12 mouse cellular contexts compared by ENCODE assay signal in the genomic region with DNA sequence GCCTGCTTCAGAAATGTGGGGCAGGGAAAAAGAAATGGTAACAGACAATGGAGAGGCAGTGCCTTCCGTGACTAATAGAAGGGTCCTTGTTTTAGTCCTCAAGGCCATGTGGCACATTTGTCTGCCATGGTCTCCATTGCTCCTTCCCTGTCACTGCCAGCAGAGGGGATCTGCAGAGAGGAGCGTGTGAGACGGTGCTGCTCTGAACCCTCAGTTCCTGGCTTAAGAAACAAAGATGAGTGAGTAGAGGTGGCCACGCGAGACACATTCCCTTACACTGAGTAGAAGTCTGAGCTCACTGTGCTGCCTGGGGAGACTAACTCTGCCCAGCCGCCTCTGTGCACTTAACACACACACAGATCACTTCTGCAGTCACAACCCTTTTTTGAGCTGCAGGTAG.
DNase-seq lines count a peak whose midpoint lies in the region; ATAC-seq lines count a peak whose summit lies in the region.
"Had no signal": no experiment of that assay in that cellular context is flagged by ENCODE, and none has a peak within 500 bp of the region (broad histone marks: within the 10 kb centered on the region; RNA-seq: fewer than 3 reads in every experiment).

No protein-coding gene starts in this region.

- H3K4me1 ChIP-seq in midbrain, embryonic 10.5 days, result peaks cover 29% of the 10 kb centered on the region
- H3K4me1 ChIP-seq in midbrain, embryonic 11.5 days (ENCODE audit: control insufficient read depth, insufficient read depth, low read length), result peaks cover 2% of the 10 kb centered on the region
- peaks cover 26% of the 10 kb centered on the region for H3K4me1 ChIP-seq in hindbrain, embryonic 13.5 days (replicated peaks)
- peaks cover 18% of the 10 kb centered on the region for H3K4me1 ChIP-seq in midbrain, embryonic 16.5 days (ENCODE audit: control insufficient read depth, insufficient read depth, low read length)

- H3K9me3 ChIP-seq in midbrain, embryonic 10.5 days (replicated peaks), result peaks cover 7% of the 10 kb centered on the region
- no peaks in the 10 kb centered on the region; the same call in 1 of the 2 replicates for H3K9me3 ChIP-seq in midbrain, embryonic 11.5 days (ENCODE audit: control insufficient read depth, low read length)
- H3K9me3 ChIP-seq in hindbrain, embryonic 13.5 days, result no peaks in the 10 kb centered on the region
- H3K9me3 ChIP-seq in midbrain, embryonic 16.5 days (replicated peaks; ENCODE audit: control insufficient read depth, low read length, poor library complexity, severe bottlenecking), result no peaks in the 10 kb centered on the region
- H3K9me3 ChIP-seq: embryonic facial prominence, embryonic 13.5 days had no signal

- H3K4me3 ChIP-seq in midbrain, embryonic 10.5 days, result no peak overlapping the region
- H3K4me3 ChIP-seq in midbrain, embryonic 11.5 days (ENCODE audit: low read depth, low read length), result no peak overlapping the region
- no peak overlapping the region for H3K4me3 ChIP-seq in hindbrain, embryonic 13.5 days
- no peak overlapping the region for H3K4me3 ChIP-seq in midbrain, embryonic 16.5 days (ENCODE audit: low read depth, low read length)
- H3K4me3 ChIP-seq: embryonic facial prominence, embryonic 13.5 days had no signal

- H3K27me3 ChIP-seq in midbrain, embryonic 10.5 days (ENCODE audit: low read depth, poor library complexity, severe bottlenecking), result no peaks in the 10 kb centered on the region
- H3K27me3 ChIP-seq in midbrain, embryonic 11.5 days (ENCODE audit: control insufficient read depth, insufficient read depth, low read length), result no peaks in the 10 kb centered on the region
- no peaks in the 10 kb centered on the region for H3K27me3 ChIP-seq in hindbrain, embryonic 13.5 days
- no peaks in the 10 kb centered on the region for H3K27me3 ChIP-seq in midbrain, embryonic 16.5 days (ENCODE audit: control insufficient read depth, insufficient read depth, low read depth, low read length)
- H3K27me3 ChIP-seq: embryonic facial prominence, embryonic 13.5 days had no signal

- ATAC-seq in cerebellum, adult (ENCODE audit: insufficient number of reproducible peaks, low FRiP score, low TSS enrichment), result no peak
- no peak for ATAC-seq in midbrain, embryonic 11.5 days (ENCODE audit: low FRiP score)
- ATAC-seq in hindbrain, embryonic 13.5 days (ENCODE audit: low FRiP score), result no peak
- ATAC-seq in midbrain, embryonic 16.5 days, result peak; percentile 26; the same call in 1 of the 2 replicates

- peaks cover 18% of the 10 kb centered on the region for H3K36me3 ChIP-seq in midbrain, embryonic 10.5 days
- peaks cover 2% of the 10 kb centered on the region; the same call in 1 of the 2 replicates for H3K36me3 ChIP-seq in midbrain, embryonic 11.5 days (ENCODE audit: control insufficient read depth, insufficient read depth, low read length)
- H3K36me3 ChIP-seq in hindbrain, embryonic 13.5 days, result peaks cover 8% of the 10 kb centered on the region; the same call in 1 of the 2 replicates
- H3K36me3 ChIP-seq in midbrain, embryonic 16.5 days (ENCODE audit: control insufficient read depth, insufficient read depth, low read length), result no peaks in the 10 kb centered on the region

- no peak overlapping the region for H3K9ac ChIP-seq in midbrain, embryonic 11.5 days (ENCODE audit: low read length)
- no peak overlapping the region for H3K9ac ChIP-seq in hindbrain, embryonic 13.5 days
- peak overlapping the region; percentile 14; the same call in 1 of the 2 replicates for H3K9ac ChIP-seq in midbrain, embryonic 16.5 days (ENCODE audit: low read depth, low read length)
- H3K9ac ChIP-seq: liver, embryonic 14.5 days had no signal

- 0 out of 2 replicates have a peak overlapping the region, but pooled peaks have one; percentile 23 for H3K27ac ChIP-seq in midbrain, embryonic 10.5 days (replicated peaks)
- H3K27ac ChIP-seq in midbrain, embryonic 11.5 days (ENCODE audit: low read depth, low read length), result no peak overlapping the region
- H3K27ac ChIP-seq in hindbrain, embryonic 13.5 days, result peak overlapping the region; percentile 64
- peak overlapping the region; percentile 52 for H3K27ac ChIP-seq in midbrain, embryonic 16.5 days (ENCODE audit: low read length)
- H3K27ac ChIP-seq: embryonic facial prominence, embryonic 13.5 days; liver, embryonic 14.5 days had no signal

- H3K4me2 ChIP-seq in midbrain, embryonic 11.5 days, result no peak overlapping the region
- no peak overlapping the region for H3K4me2 ChIP-seq in hindbrain, embryonic 13.5 days
- no peak overlapping the region for H3K4me2 ChIP-seq in midbrain, embryonic 16.5 days (ENCODE audit: low read length)
- H3K4me2 ChIP-seq: embryonic facial prominence, embryonic 13.5 days had no signal

- 64% methylated on average over 6 of the region's 6 CpGs for WGBS in midbrain, embryonic 10.5 days
- WGBS in midbrain, embryonic 11.5 days, result 52% methylated on average over 6 of the region's 6 CpGs
- WGBS in hindbrain, embryonic 13.5 days, result 43% methylated on average over 6 of the region's 6 CpGs
- 28% methylated on average over 6 of the region's 6 CpGs for WGBS in midbrain, embryonic 16.5 days

- DNase-seq in cerebellum, postnatal 10 days, result peak; percentile 25
- no peak for DNase-seq in midbrain, embryonic 10.5 days (ENCODE audit: low spot score)
- DNase-seq in midbrain, embryonic 11.5 days (ENCODE audit: low spot score, missing footprints), result no peak
- DNase-seq in urinary bladder, adult 2 months (ENCODE audit: low spot score), result no peak
- no peak for DNase-seq in right cerebral cortex, postnatal 10 days (ENCODE audit: low spot score in 2 of 2)
- DNase-seq: kidney, adult 8-10 months; thymus, adult 18-20 months had no signal

Comparison
In these comparisons a context has a peak if more than half of its experiments do, and no peak if none do; other contexts are left out.
1. DNase-seq: peak in cerebellum, postnatal 10 days (2 of 2); none in midbrain, embryonic 10.5 days (single experiment), midbrain, embryonic 11.5 days (single experiment), urinary bladder, adult 2 months (single experiment) and right cerebral cortex, postnatal 10 days (0 of 2).